In the genomic region with DNA sequence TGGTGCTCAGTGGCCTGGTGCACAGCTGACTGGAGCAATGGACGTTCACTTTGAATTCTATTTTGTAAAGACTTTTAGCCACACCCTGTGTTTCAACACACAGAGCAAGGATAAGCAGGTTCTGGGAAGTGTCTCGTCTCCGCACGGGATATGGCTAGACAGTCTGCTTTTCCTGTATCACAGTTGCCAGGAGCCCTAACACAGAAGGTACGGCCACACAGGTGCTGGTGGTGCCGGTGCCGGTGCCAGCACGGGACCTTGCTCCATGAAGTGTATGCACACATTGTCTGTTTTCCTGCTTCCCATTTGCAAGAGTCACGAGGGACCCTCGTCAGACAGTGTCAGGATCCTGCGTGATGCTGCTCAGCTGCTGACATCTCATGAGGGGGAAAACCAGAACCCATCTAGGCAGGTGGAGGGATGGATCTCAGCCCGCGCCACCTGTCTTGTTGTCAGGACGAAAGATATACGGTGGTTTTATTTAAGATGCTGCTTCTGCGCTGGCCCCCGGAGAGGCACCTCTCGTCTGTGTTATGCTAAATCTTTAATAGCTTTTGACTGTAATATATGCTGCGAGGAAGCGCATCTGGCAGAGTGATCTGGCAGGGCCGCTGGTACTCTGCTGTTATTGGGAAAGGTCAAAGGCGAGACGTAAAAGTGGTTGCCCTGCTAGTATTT, we compare ENCODE assay signal across 18 mouse cellular contexts.
DNase-seq lines count a peak whose midpoint lies in the region; ATAC-seq lines count a peak whose summit lies in the region.
"Had no signal": no experiment of that assay in that cellular context is flagged by ENCODE, and none has a peak within 500 bp of the region (broad histone marks: within the 10 kb centered on the region; RNA-seq: fewer than 3 reads in every experiment).

No protein-coding gene starts in this region.

- H3K4me3 ChIP-seq in hindbrain, embryonic 15.5 days = no peak overlapping the region
- no peak overlapping the region for H3K4me3 ChIP-seq in midbrain, embryonic 14.5 days (replicated peaks; ENCODE audit: low read depth, low read length)
- H3K4me3 ChIP-seq: left cerebral cortex, adult 2 months; liver, embryonic 12.5 days; myocyte had no signal

- no peaks in the 10 kb centered on the region for H3K9me3 ChIP-seq in hindbrain, embryonic 15.5 days
- no peaks in the 10 kb centered on the region for H3K9me3 ChIP-seq in midbrain, embryonic 14.5 days (ENCODE audit: control insufficient read depth, low read length)
- H3K9me3 ChIP-seq: liver, embryonic 12.5 days had no signal

- WGBS in hindbrain, embryonic 15.5 days = 49% methylated on average over 23 of the region's 23 CpGs
- WGBS in midbrain, embryonic 14.5 days = 54% methylated on average over 23 of the region's 23 CpGs

- H3K27ac ChIP-seq in hindbrain, embryonic 15.5 days (replicated peaks) = peak overlapping the region; percentile 16; the same call in 1 of the 2 replicates
- peak overlapping the region; percentile 63 for H3K27ac ChIP-seq in midbrain, embryonic 14.5 days (replicated peaks; ENCODE audit: low read depth, low read length)
- H3K27ac ChIP-seq: left cerebral cortex, adult 2 months; liver, embryonic 12.5 days; macrophage had no signal

- H3K4me1 ChIP-seq in hindbrain, embryonic 15.5 days (replicated peaks) = peaks cover 8% of the 10 kb centered on the region
- peaks cover 8% of the 10 kb centered on the region; the same call in 1 of the 2 replicates for H3K4me1 ChIP-seq in midbrain, embryonic 14.5 days (ENCODE audit: control insufficient read depth, insufficient read depth, low read length)
- H3K4me1 ChIP-seq: liver, embryonic 12.5 days had no signal

- H3K36me3 ChIP-seq in hindbrain, embryonic 15.5 days = no peaks in the 10 kb centered on the region
- no peaks in the 10 kb centered on the region for H3K36me3 ChIP-seq in midbrain, embryonic 14.5 days (ENCODE audit: control insufficient read depth, insufficient read depth, low read length)
- H3K36me3 ChIP-seq: liver, embryonic 12.5 days had no signal

- H3K4me2 ChIP-seq in hindbrain, embryonic 15.5 days = no peak overlapping the region
- H3K4me2 ChIP-seq in midbrain, embryonic 14.5 days (ENCODE audit: low read length) = no peak overlapping the region
- H3K4me2 ChIP-seq: liver, embryonic 12.5 days; lung, embryonic 14.5 days had no signal

- H3K9ac ChIP-seq in hindbrain, embryonic 15.5 days = no peak overlapping the region
- no peak overlapping the region for H3K9ac ChIP-seq in midbrain, embryonic 14.5 days (replicated peaks; ENCODE audit: low read length)
- H3K9ac ChIP-seq: liver, embryonic 12.5 days; lung, embryonic 14.5 days had no signal

- peak; percentile 17 for DNase-seq in retina, postnatal 1 day
- DNase-seq in retina, embryonic 14.5 days (ENCODE audit: low spot score) = no peak
- DNase-seq in midbrain, embryonic 14.5 days = peak; percentile 59
- peak; percentile 28 for DNase-seq in yolk sac, embryonic 10.5 days (ENCODE audit: low spot score)
- no peak for DNase-seq in left cerebral cortex, postnatal 10 days (ENCODE audit: extremely low spot score in 1 of 2, low spot score in 2 of 2)
- DNase-seq in kidney, postnatal 36 days = no peak
- no peak for DNase-seq in gastrocnemius, postnatal 25 days
- DNase-seq: cerebellum, postnatal 10 days; kidney, adult 11 months; kidney, postnatal 10 days; lung, embryonic 14.5 days; right cerebral cortex, postnatal 25 days had no signal

- no peaks in the 10 kb centered on the region for H3K27me3 ChIP-seq in hindbrain, embryonic 15.5 days
- no peaks in the 10 kb centered on the region for H3K27me3 ChIP-seq in midbrain, embryonic 14.5 days (ENCODE audit: control insufficient read depth, insufficient read depth, low read length)
- H3K27me3 ChIP-seq: liver, embryonic 12.5 days; Patski had no signal

- intact Hi-C loops in left cerebral cortex, postnatal 10 days (cut with DNase I) = no loop called here

- ATAC-seq in hindbrain, embryonic 15.5 days (ENCODE audit: low FRiP score, low read depth) = peak; percentile 62
- ATAC-seq in midbrain, embryonic 14.5 days (ENCODE audit: low FRiP score, low TSS enrichment) = peak; percentile 53; the same call in 1 of the 2 replicates
- ATAC-seq: liver, embryonic 12.5 days; Patski had no signal

Comparison
In these comparisons a context has a peak if more than half of its experiments do, and no peak if none do; other contexts are left out.
1. DNase-seq: peak in retina, postnatal 1 day (single experiment), midbrain, embryonic 14.5 days (single experiment) and yolk sac, embryonic 10.5 days (single experiment); none in retina, embryonic 14.5 days (single experiment), left cerebral cortex, postnatal 10 days (0 of 2), kidney, postnatal 36 days (0 of 2) and gastrocnemius, postnatal 25 days (single experiment).